Mouse (Mus musculus) forebrain, embryonic 14.5 days (tissue): ENCODE results near the gene Ezr. TPM values are rescaled to one million over a fixed set of nuclear protein-coding genes. Genes with fewer than 3 reads are reported as not detected.

ENCODE experiments used
- ATAC-seq: fragments of 200-750 bp; cut with Nextera tagmentation; 2 replicates; pipeline ENCODE4 v1.8.0; 2017; ENCODE audit warnings: mild to moderate bottlenecking, moderate library complexity
- DNase-seq: peaks from one replicate; pipeline ENCODE4 v3.0.0-alpha.2; 2015; ENCODE audit warnings: low spot score
- H3K27ac ChIP-seq: fragments of 300-500 bp; sonication (generic); 2 replicates; pipeline ENCODE4 v1.5.1; 2014; ENCODE audit warnings: low read depth, mild to moderate bottlenecking, control low read depth, low read length, moderate library complexity
- H3K27me3 ChIP-seq: fragments of 300-500 bp; sonication (generic); replicated peaks from 2 replicates; pipeline ENCODE4 v1.6.1; 2014; ENCODE audit warnings: low read length, control low read depth, mixed read lengths; ENCODE audit not compliant: control insufficient read depth, insufficient read depth
- H3K36me3 ChIP-seq: fragments of 300-500 bp; sonication (generic); 2 replicates; pipeline ENCODE4 v1.6.1; 2014; ENCODE audit warnings: low read length, control low read depth; ENCODE audit not compliant: control insufficient read depth, insufficient read depth
- H3K4me1 ChIP-seq: fragments of 300-500 bp; sonication (generic); 2 replicates; pipeline ENCODE4 v1.6.1; 2014; ENCODE audit warnings: antibody characterized with exemption, low read length, control low read depth; ENCODE audit not compliant: control insufficient read depth, insufficient read depth
- H3K4me2 ChIP-seq: fragments of 300-500 bp; sonication (generic); 2 replicates; pipeline ENCODE4 v1.6.1; 2014; ENCODE audit warnings: mild to moderate bottlenecking, control low read depth, low read length
- H3K4me3 ChIP-seq: fragments of 300-500 bp; sonication (generic); 2 replicates; pipeline ENCODE4 v1.5.1; 2014; ENCODE audit warnings: low read depth, low read length, control low read depth
- H3K9ac ChIP-seq: fragments of 300-500 bp; sonication (generic); 2 replicates; pipeline ENCODE4 v1.6.1; 2014; ENCODE audit warnings: mild to moderate bottlenecking, low read length, control low read depth, moderate library complexity
- H3K9me3 ChIP-seq: fragments of 300-500 bp; sonication (generic); replicated peaks from 2 replicates; pipeline ENCODE4 v1.6.1; 2016; ENCODE audit warnings: low read length, control low read depth, mixed read lengths; ENCODE audit not compliant: control insufficient read depth
- WGBS: fragments of 180-500 bp; shearing (Covaris S2); extraction: QIAGEN DNeasy Blood & Tissue Kit; methylation state at CpG from one replicate; pipeline ENCODE4 v1.1.7; 2014; 5-methylcytosine and 5-hydroxymethylcytosine counted together
- polyA plus RNA-seq: library from polyadenylated mRNA; unstranded; fragments of >200 nt; fragmentation: Nextera tagmentation; extraction: Ambion mirVana; gene quantifications from 2 replicates; pipeline ENCODE4 v1.2.1, GENCODE M21; 2014

Gene Ezr
- polyA plus RNA-seq, 1 experiment from 2014 or later, result 94.0 TPM

DNA sequence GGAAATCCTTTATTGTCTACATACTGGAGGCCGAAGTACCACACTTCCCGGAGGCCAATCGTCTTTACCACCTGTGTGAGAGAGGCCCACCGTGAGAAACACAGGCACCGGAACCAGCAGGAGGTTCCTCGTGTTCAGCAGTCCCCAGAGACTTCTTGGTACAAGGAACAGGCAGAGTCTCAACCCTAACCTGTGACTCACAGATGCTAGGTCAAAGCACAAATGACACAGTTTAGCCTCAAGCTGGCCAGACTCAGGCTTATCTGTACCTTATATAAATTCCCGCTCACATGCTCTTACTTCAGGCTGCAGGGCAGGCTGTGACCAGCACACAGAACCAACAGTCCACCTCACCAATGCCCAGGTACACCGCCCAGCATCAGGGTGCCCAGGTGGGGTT, 26.7 kb downstream of the Ezr start:
- Histone ChIP-seq H3K9me3 (no peaks in the 10 kb centered on the region), H3K36me3 (peaks cover 47% of the 10 kb centered on the region), H3K4me2 (no peak overlapping the region), H3K27me3 (no peaks in the 10 kb centered on the region), H3K9ac (no peak overlapping the region), H3K27ac (no peak overlapping the region), H3K4me1 (peaks cover 8% of the 10 kb centered on the region), H3K4me3 (no peak overlapping the region)
- no peak for DNase-seq
- WGBS, result 86% methylated on average over 8 of the region's 8 CpGs
- no peak for ATAC-seq

DNA sequence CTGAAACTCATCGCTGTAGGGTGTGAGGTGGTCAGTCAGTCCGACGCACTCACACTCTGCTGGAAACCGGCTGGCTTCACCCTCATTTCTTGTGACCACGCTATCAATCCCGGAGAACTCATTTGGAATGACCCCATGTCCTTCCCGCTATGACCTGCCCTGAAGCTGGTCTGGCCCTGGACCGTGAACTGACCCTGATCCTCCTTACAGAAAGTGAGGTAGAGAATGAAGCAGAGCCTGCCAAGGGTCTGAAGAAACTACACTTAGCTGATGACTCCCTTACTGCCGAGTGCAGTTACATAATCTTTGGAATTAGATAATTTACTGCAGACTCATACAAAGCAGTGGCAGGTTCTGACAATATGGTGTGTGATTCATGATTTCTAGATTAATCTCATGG, 27.4 kb downstream of the Ezr start:
- 97% methylated on average over 9 of the region's 9 CpGs for WGBS
- H3K36me3 ChIP-seq, result peaks cover 51% of the 10 kb centered on the region
- ATAC-seq (no peak), DNase-seq (no peak)
- H3K4me3 ChIP-seq, result no peak overlapping the region
- H3K9ac ChIP-seq, result no peak overlapping the region
- no peaks in the 10 kb centered on the region for H3K9me3 ChIP-seq
- H3K4me2 ChIP-seq, result no peak overlapping the region
- H3K27me3 ChIP-seq, result no peaks in the 10 kb centered on the region
- no peak overlapping the region for H3K27ac ChIP-seq
- peaks cover 8% of the 10 kb centered on the region for H3K4me1 ChIP-seq

DNA sequence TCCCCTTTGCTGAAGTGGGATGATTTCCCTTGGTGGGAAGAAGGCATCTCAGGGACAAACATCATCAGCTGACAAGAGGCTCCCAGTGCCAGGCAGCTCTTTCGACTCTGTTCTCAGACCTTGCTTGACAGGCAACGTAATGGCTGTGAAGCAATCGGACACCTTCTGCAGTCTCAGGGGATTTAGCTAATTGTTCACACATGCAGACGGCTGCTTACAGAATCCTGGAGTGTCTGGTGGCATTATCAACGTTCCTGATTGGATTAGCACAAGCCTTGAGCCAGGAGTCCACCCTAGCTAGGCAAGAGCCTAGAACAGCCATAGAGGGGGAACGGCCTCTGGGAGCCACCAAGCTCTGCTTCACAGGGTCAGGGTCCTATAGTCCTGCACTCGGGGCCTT, 30.2 kb downstream of the Ezr start:
- WGBS, result 56% methylated on average over 7 of the region's 7 CpGs
- ATAC-seq (0 out of 2 replicates have a peak, but pooled peaks have one; percentile 7), DNase-seq (no peak)
- no peak overlapping the region for H3K4me3 ChIP-seq
- no peaks in the 10 kb centered on the region for H3K9me3 ChIP-seq
- H3K4me2 ChIP-seq, result no peak overlapping the region
- peaks cover 51% of the 10 kb centered on the region for H3K36me3 ChIP-seq
- no peaks in the 10 kb centered on the region for H3K27me3 ChIP-seq
- H3K9ac ChIP-seq, result no peak overlapping the region
- peak overlapping the region; percentile 14; the same call in 1 of the 2 replicates for H3K27ac ChIP-seq
- H3K4me1 ChIP-seq, result 0 out of 2 replicates have a peak, but pooled peaks cover 4% of the 10 kb centered on the region

DNA sequence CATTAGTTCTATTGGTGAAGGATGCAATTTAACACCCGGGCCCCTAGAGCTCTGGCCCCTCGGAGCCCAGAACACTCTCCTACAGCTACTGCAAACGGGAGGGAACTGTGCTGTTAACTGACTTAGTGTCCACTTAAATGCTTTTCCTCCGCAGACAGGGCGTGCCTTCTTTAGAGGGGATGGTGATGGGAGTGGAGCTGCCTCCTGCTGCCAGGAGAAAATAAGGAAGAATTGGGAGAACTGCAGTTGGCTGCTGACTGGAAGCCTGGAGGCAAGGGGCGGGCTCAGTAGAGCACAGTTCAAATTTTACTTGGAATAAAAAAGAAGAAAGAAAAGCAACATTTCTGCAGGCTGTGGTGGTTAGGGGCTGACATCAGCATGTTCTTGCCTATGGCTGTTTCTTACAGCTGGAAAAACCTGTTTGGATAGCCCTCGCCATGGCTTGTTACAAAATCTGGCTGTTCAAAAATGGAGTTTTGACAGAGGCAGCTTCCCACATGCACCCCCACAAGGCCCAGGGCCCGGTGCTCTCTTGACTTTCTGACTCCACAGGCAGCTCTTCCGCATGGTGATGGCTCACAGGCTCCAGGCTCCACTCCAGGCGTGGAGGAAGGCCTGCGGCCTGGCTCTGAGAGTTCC, 31.2 kb downstream of the Ezr start:
- H3K27ac ChIP-seq, result no peak overlapping the region
- whole genome bisulfite sequencing, result 86% methylated on average over 11 of the region's 11 CpGs
- no peaks in the 10 kb centered on the region for H3K9me3 ChIP-seq
- no peak overlapping the region for H3K4me3 ChIP-seq
- peaks cover 10% of the 10 kb centered on the region; the same call in 1 of the 2 replicates for H3K4me1 ChIP-seq
- no peak overlapping the region for H3K9ac ChIP-seq
- H3K27me3 ChIP-seq, result no peaks in the 10 kb centered on the region
- DNase-seq (no peak), ATAC-seq (no peak)
- no peak overlapping the region for H3K4me2 ChIP-seq
- peaks cover 45% of the 10 kb centered on the region for H3K36me3 ChIP-seq

DNA sequence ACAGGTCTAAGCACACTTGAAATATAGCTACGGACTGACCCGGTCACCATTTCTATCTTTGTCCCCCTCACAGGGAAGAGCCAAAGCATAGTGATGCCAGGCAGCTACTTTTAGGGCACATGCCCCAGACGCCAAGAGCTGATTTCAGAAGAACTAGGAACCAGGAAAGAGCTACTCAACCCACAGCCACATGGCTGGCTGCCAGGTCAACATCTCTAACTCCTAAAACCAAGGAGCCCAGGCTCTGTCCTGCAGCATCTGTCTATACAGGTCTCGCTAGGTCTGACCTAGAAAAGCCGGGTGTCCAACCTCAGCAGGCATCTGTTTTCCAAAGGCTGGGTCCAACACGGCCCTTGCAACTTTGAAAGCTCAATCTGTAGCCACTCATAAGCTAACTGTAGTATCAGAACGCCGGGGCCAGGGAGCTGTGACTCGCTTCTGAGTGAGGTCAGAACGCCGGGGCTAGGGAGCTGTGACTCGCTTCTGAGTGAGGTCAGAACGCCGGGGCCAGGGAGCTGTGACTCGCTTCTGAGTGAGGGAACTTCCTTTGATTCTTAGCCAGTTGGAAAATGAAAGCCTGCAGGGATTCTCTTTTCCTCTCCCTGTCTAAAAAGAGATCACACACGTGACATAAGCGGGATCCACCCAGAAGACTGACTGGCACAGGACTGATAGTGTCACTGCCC, 33.7 kb downstream of the Ezr start:
- H3K4me1 ChIP-seq, result peaks cover 18% of the 10 kb centered on the region
- 90% methylated on average over 17 of the region's 17 CpGs for WGBS

DNA sequence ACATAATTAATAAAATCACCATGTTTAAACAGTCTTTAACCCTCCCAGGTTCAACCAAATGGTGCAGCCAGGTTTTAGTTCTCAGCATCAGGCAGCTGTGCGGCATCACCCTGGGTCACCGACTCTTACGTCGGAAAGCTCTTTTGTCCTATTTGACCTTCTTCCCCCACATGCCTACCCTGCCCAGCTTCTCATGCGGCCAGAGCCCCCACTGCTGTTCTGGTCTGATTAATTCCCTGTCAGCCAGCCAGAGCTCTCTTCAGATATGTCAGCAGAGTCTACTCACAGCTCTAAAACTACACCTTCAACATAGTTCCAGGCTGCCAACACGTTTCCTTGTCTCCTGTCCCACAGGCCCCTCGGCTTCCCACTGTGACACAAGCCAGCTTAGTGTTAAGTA, 35.1 kb downstream of the Ezr start:
- H3K9ac ChIP-seq, result no peak overlapping the region
- ATAC-seq, result no peak; the same call in 1 of the 2 replicates
- H3K27ac ChIP-seq, result no peak overlapping the region
- H3K4me2 ChIP-seq, result no peak overlapping the region
- DNase-seq, result peak; percentile 24
- H3K27me3 ChIP-seq, result no peaks in the 10 kb centered on the region
- H3K9me3 ChIP-seq, result no peaks in the 10 kb centered on the region
- H3K36me3 ChIP-seq, result peaks cover 36% of the 10 kb centered on the region
- H3K4me1 ChIP-seq, result peaks cover 20% of the 10 kb centered on the region
- H3K4me3 ChIP-seq, result no peak overlapping the region
- 60% methylated on average over 7 of the region's 7 CpGs for WGBS

More for the DNA sequence above, 33.7 kb downstream of the Ezr start:
- peaks cover 39% of the 10 kb centered on the region for H3K36me3 ChIP-seq
- no peak overlapping the region for H3K9ac ChIP-seq
- H3K9me3 ChIP-seq, result no peaks in the 10 kb centered on the region
- no peak for ATAC-seq
- H3K4me3 ChIP-seq, result no peak overlapping the region
- no peak overlapping the region for H3K4me2 ChIP-seq
- no peak for DNase-seq
- no peak overlapping the region for H3K27ac ChIP-seq
- no peaks in the 10 kb centered on the region for H3K27me3 ChIP-seq

DNA sequence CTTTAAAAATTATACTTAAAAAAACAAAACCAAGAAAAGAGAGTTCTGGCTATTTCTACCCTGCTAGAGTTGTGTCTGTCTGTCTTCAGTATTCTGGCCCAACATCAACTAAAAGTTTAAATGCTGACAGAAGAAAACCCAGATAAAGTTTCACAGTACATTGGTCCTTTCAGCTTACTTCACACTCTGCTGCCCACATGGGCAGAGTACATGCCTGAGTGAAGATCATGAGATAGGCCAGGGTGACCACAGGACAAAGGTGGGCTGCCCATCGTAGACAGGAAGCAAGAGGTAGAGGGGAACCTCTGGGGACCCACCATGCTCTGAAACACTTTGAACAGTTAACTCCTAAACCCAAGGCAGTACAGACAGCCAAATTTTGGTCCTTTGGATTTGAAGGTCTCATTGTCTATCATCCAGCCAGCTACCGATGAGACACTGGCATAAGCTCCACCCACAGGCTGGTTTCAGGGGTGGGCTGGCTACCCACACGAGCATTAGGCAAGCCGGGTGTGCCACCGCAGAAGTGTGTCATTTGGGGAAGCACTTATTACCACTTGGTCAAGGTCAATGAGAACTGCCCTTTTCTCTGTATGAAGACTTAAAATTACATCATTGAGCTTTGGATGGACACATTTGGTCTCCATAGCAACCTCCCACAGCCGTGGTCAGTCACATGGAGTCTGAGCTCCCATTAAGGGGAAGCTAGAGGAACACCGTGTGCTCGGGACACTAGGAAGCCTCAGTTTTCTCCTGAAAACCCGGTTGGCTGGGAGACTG, 35.9 kb downstream of the Ezr start:
- Histone ChIP-seq H3K9ac (no peak overlapping the region), H3K4me1 (peaks cover 28% of the 10 kb centered on the region), H3K27me3 (no peaks in the 10 kb centered on the region), H3K36me3 (peaks cover 36% of the 10 kb centered on the region), H3K4me3 (no peak overlapping the region), H3K27ac (peak overlapping the region; percentile 71; the same call in 1 of the 2 replicates), H3K9me3 (no peaks in the 10 kb centered on the region), H3K4me2 (no peak overlapping the region)
- ATAC-seq (no peak), DNase-seq (no peak)
- WGBS, result 70% methylated on average over 9 of the region's 9 CpGs

DNA sequence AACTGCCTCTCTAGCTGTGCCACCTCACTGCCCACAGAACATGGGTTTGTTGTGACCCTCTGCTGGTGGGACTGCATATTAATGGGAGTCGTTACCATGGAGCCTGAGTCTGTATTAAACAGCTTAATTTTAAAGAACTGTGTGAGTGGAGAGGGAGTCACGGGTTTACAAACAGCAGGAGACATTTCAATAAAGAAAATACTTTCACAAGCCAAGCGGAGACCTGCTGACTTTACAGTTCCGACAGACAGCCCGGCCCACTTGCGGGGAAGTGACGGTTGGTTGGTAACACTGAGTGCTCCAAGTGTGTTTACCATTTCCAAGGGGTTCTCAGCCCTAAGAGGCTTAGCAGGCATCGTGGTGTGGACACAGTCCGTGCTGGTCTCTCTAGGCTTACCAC, 36.6 kb downstream of the Ezr start:
- peak overlapping the region; percentile 71; the same call in 1 of the 2 replicates for H3K27ac ChIP-seq
- H3K9me3 ChIP-seq, result no peaks in the 10 kb centered on the region
- DNase-seq (peak; percentile 74), ATAC-seq (peak; percentile 71)
- H3K4me1 ChIP-seq, result peaks cover 30% of the 10 kb centered on the region
- peaks cover 36% of the 10 kb centered on the region for H3K36me3 ChIP-seq
- 20% methylated on average over 9 of the region's 9 CpGs for WGBS
- H3K9ac ChIP-seq, result no peak overlapping the region
- no peak overlapping the region for H3K4me3 ChIP-seq
- H3K4me2 ChIP-seq, result no peak overlapping the region
- H3K27me3 ChIP-seq, result no peaks in the 10 kb centered on the region
